Mouse (Mus musculus) olfactory bulb, adult 2 months (tissue): Measurements from ENCODE around the gene Smim7.

Experiments used
- CTCF ChIP-seq: fragments of 200-500 bp; IDR thresholded peaks from 2 replicates; pipeline ENCODE4 v1.5.1; 2012; ENCODE audit warnings: low read depth, mild to moderate bottlenecking, low read length, moderate library complexity; ENCODE audit not compliant: insufficient read depth
- POLR2A ChIP-seq: fragments of 200-500 bp; IDR thresholded peaks from 2 replicates; pipeline ENCODE4 v1.6.1; 2012; ENCODE audit warnings: mild to moderate bottlenecking, low read depth, low read length, moderate library complexity; ENCODE audit not compliant: insufficient read depth

DNA sequence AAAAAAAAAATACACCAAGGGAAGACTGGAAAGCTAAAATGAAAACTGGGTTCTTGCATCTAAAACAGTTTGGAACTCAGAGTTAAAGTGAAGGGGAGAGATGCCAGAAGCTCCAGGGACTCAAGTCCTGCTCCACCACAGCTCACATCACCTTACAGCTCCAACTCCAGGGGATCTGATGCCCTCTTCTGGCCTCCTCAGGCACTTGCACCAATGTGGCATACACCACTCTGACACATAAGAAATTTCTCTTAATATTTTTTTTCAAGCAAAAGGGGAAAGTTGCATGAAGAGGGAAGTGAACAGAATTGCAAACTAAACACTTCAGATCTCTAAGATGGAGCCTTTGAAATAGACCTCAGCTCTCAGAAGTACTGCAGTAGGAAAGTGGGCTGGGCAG lies 31.7 kb downstream of the Smim7 start:
- TF ChIP-seq POLR2A = no peak
- no peak for TF ChIP-seq CTCF
